9 mouse cellular contexts compared by ENCODE assay signal in genomic region chr2:177537141-177537540, GRCm38 (mm10). TPM values are rescaled to one million over a fixed set of nuclear protein-coding genes. Genes with fewer than 3 reads are reported as not detected.
"Had no signal": no experiment of that assay in that cellular context is flagged by ENCODE, and none has a peak within 500 bp of the region (broad histone marks: within the 10 kb centered on the region; RNA-seq: fewer than 3 reads in every experiment).

No protein-coding gene starts in this region.

RNA-seq across cellular contexts. Expression of gene Gm14406, which starts 40.9 kb away (rescaled TPM):
- total RNA-seq: common myeloid progenitor, adult 5-6 weeks; forebrain, postnatal 0 days; gastrocnemius, adult 18-20 months; gastrocnemius, postnatal 14 days; gastrocnemius, postnatal 25 days; gastrocnemius, postnatal 36 days; granulocyte monocyte progenitor cell, adult 5-6 weeks; heart, adult 18-20 months; heart, adult 2 months had no signal
